Mouse (Mus musculus) spleen, postnatal 36 days (tissue): ENCODE data around the gene S100pbp.

ENCODE experiments used
- DNase-seq, 2 experiments: peaks; one replicate each; pipeline ENCODE4 v3.0.0; 2022; ENCODE audit warnings: low spot score in 2 of 2, mixed read lengths in 1 of 2

S100pbp gene

GRCm38 (mm10) chr4:129151276-129151811 is 38.2 kb downstream of the S100pbp start:
- no peak for DNase-seq

GRCm38 (mm10) chr4:129149321-129149720 is 40.2 kb downstream of the S100pbp start:
- no peak for DNase-seq

- DNase-seq: no peak
These were observed 41.9 kb downstream of the S100pbp start for GRCm38 (mm10) chr4:129147552-129148103.

- no peak for DNase-seq
These were observed 43.1 kb downstream of the S100pbp start for GRCm38 (mm10) chr4:129146392-129146791.

- DNase-seq: no peak
These were observed 43.6 kb downstream of the S100pbp start for GRCm38 (mm10) chr4:129145943-129146342.

- no peak for DNase-seq
These were observed 44.1 kb downstream of the S100pbp start for GRCm38 (mm10) chr4:129145411-129145810.

GRCm38 (mm10) chr4:129144401-129145367 is 44.8 kb downstream of the S100pbp start:
- no peak for DNase-seq

GRCm38 (mm10) chr4:129143509-129143908 is 46.0 kb downstream of the S100pbp start:
- no peak for DNase-seq

GRCm38 (mm10) chr4:129142439-129143045 is 47.0 kb downstream of the S100pbp start:
- no peak for DNase-seq

- DNase-seq: no peak
These were observed 47.7 kb downstream of the S100pbp start for GRCm38 (mm10) chr4:129141560-129142438.

GRCm38 (mm10) chr4:129140808-129141207 is 48.7 kb downstream of the S100pbp start:
- no peak for DNase-seq

- peak; percentile 26 to 33 for DNase-seq
These were observed 49.9 kb downstream of the S100pbp start for GRCm38 (mm10) chr4:129139642-129140041.

- DNase-seq: no peak
These were observed 51.9 kb downstream of the S100pbp start for GRCm38 (mm10) chr4:129137392-129138321.

GRCm38 (mm10) chr4:129136579-129137391 is 52.7 kb downstream of the S100pbp start, which contains the start of gene Fndc5:
TSS of gene Fndc5 (plus strand) at chr4:129136999.
- no peak for DNase-seq

- DNase-seq: no peak
These were observed 53.3 kb downstream of the S100pbp start for GRCm38 (mm10) chr4:129136189-129136578.

GRCm38 (mm10) chr4:129135637-129136036 is 53.9 kb downstream of the S100pbp start:
- DNase-seq: no peak

GRCm38 (mm10) chr4:129134799-129135585 is 54.5 kb downstream of the S100pbp start:
- DNase-seq: peak; percentile 39 to 48

- DNase-seq: peak; percentile 39 to 52
These were observed 58.7 kb downstream of the S100pbp start for GRCm38 (mm10) chr4:129130755-129131303.
